Mouse (Mus musculus): Measurements from ENCODE around the gene Gdf10. TPM values are rescaled to one million over a fixed set of nuclear protein-coding genes. Genes with fewer than 3 reads are reported as not detected.

The Gdf10 gene
- polyA plus RNA-seq, 1 experiment from 2014 or later: 0.88 TPM

GRCm38 (mm10) chr14:33956055-33956454 lies 32.7 kb downstream of the Gdf10 start:
- ATAC-seq (ENCODE audit: low FRiP score, low TSS enrichment): no peak
- no peak overlapping the region for H3K4me2 ChIP-seq (replicated peaks; ENCODE audit: low read depth, low read length)

GRCm38 (mm10) chr14:33958186-33958585 lies 34.8 kb downstream of the Gdf10 start:
- Histone ChIP-seq H3K9me3 (ENCODE audit: control insufficient read depth, low read length) (no peaks in the 10 kb centered on the region), H3K9ac (ENCODE audit: low read depth, low read length) (no peak overlapping the region), H3K4me2 (replicated peaks; ENCODE audit: low read depth, low read length) (no peak overlapping the region), H3K27ac (ENCODE audit: low read depth, low read length) (no peak overlapping the region), H3K4me3 (ENCODE audit: low read length) (no peak overlapping the region), H3K27me3 (ENCODE audit: control insufficient read depth, insufficient read depth, low read length) (no peaks in the 10 kb centered on the region), H3K36me3 (ENCODE audit: control insufficient read depth, insufficient read depth, low read length) (no peaks in the 10 kb centered on the region), H3K4me1 (ENCODE audit: control insufficient read depth, insufficient read depth, low read length) (no peaks in the 10 kb centered on the region)
- WGBS: 85% methylated on average over 4 of the region's 4 CpGs
- no peak for ATAC-seq (ENCODE audit: low FRiP score, low TSS enrichment)

More at GRCm38 (mm10) chr14:33956055-33956454, 32.7 kb downstream of the Gdf10 start:
- Histone ChIP-seq H3K4me1 (ENCODE audit: control insufficient read depth, insufficient read depth, low read length) (no peaks in the 10 kb centered on the region), H3K27me3 (ENCODE audit: control insufficient read depth, insufficient read depth, low read length) (no peaks in the 10 kb centered on the region), H3K9me3 (ENCODE audit: control insufficient read depth, low read length) (no peaks in the 10 kb centered on the region), H3K27ac (ENCODE audit: low read depth, low read length) (no peak overlapping the region), H3K9ac (ENCODE audit: low read depth, low read length) (no peak overlapping the region), H3K4me3 (ENCODE audit: low read length) (no peak overlapping the region), H3K36me3 (ENCODE audit: control insufficient read depth, insufficient read depth, low read length) (no peaks in the 10 kb centered on the region)
- 82% methylated on average over 13 of the region's 13 CpGs for WGBS

- ATAC-seq (ENCODE audit: low FRiP score, low TSS enrichment): no peak
- Histone ChIP-seq H3K9me3 (ENCODE audit: control insufficient read depth, low read length) (no peaks in the 10 kb centered on the region), H3K4me2 (replicated peaks; ENCODE audit: low read depth, low read length) (no peak overlapping the region), H3K9ac (ENCODE audit: low read depth, low read length) (no peak overlapping the region), H3K36me3 (ENCODE audit: control insufficient read depth, insufficient read depth, low read length) (no peaks in the 10 kb centered on the region), H3K27ac (ENCODE audit: low read depth, low read length) (no peak overlapping the region), H3K4me3 (ENCODE audit: low read length) (no peak overlapping the region), H3K27me3 (ENCODE audit: control insufficient read depth, insufficient read depth, low read length) (no peaks in the 10 kb centered on the region), H3K4me1 (ENCODE audit: control insufficient read depth, insufficient read depth, low read length) (no peaks in the 10 kb centered on the region)
- 67% methylated on average over 3 of the region's 3 CpGs for WGBS
These were observed 35.5 kb downstream of the Gdf10 start for GRCm38 (mm10) chr14:33958841-33959240.

GRCm38 (mm10) chr14:33959341-33959740 lies 36.0 kb downstream of the Gdf10 start:
- Histone ChIP-seq H3K9ac (ENCODE audit: low read depth, low read length) (no peak overlapping the region), H3K36me3 (ENCODE audit: control insufficient read depth, insufficient read depth, low read length) (no peaks in the 10 kb centered on the region), H3K9me3 (ENCODE audit: control insufficient read depth, low read length) (no peaks in the 10 kb centered on the region), H3K27me3 (ENCODE audit: control insufficient read depth, insufficient read depth, low read length) (no peaks in the 10 kb centered on the region), H3K4me2 (replicated peaks; ENCODE audit: low read depth, low read length) (no peak overlapping the region), H3K27ac (ENCODE audit: low read depth, low read length) (no peak overlapping the region), H3K4me1 (ENCODE audit: control insufficient read depth, insufficient read depth, low read length) (no peaks in the 10 kb centered on the region), H3K4me3 (ENCODE audit: low read length) (no peak overlapping the region)
- ATAC-seq (ENCODE audit: low FRiP score, low TSS enrichment): no peak
- 11% methylated on average over 9 of the region's 9 CpGs for whole genome bisulfite sequencing

GRCm38 (mm10) chr14:33965675-33966074 lies 42.3 kb downstream of the Gdf10 start:
- no peaks in the 10 kb centered on the region for H3K36me3 ChIP-seq (ENCODE audit: control insufficient read depth, insufficient read depth, low read length)
- WGBS: 66% methylated on average over 7 of the region's 7 CpGs
- no peak overlapping the region for H3K4me2 ChIP-seq (replicated peaks; ENCODE audit: low read depth, low read length)
- H3K4me3 ChIP-seq (ENCODE audit: low read length): no peak overlapping the region
- no peak for ATAC-seq (ENCODE audit: low FRiP score, low TSS enrichment)
- no peaks in the 10 kb centered on the region for H3K4me1 ChIP-seq (ENCODE audit: control insufficient read depth, insufficient read depth, low read length)
- H3K9me3 ChIP-seq (ENCODE audit: control insufficient read depth, low read length): no peaks in the 10 kb centered on the region
- H3K9ac ChIP-seq (ENCODE audit: low read depth, low read length): no peak overlapping the region
- H3K27me3 ChIP-seq (ENCODE audit: control insufficient read depth, insufficient read depth, low read length): no peaks in the 10 kb centered on the region
- no peak overlapping the region for H3K27ac ChIP-seq (ENCODE audit: low read depth, low read length)

GRCm38 (mm10) chr14:33972679-33973078 lies 49.3 kb downstream of the Gdf10 start:
- H3K36me3 ChIP-seq (ENCODE audit: control insufficient read depth, insufficient read depth, low read length): no peaks in the 10 kb centered on the region
- H3K9me3 ChIP-seq (ENCODE audit: control insufficient read depth, low read length): no peaks in the 10 kb centered on the region
- H3K27ac ChIP-seq (ENCODE audit: low read depth, low read length): no peak overlapping the region
- WGBS: 46% methylated on average over 7 of the region's 7 CpGs
- no peak for ATAC-seq (ENCODE audit: low FRiP score, low TSS enrichment)
- no peak overlapping the region for H3K9ac ChIP-seq (ENCODE audit: low read depth, low read length)
- no peaks in the 10 kb centered on the region for H3K4me1 ChIP-seq (ENCODE audit: control insufficient read depth, insufficient read depth, low read length)
- H3K27me3 ChIP-seq (ENCODE audit: control insufficient read depth, insufficient read depth, low read length): no peaks in the 10 kb centered on the region
- H3K4me3 ChIP-seq (ENCODE audit: low read length): no peak overlapping the region
- no peak overlapping the region for H3K4me2 ChIP-seq (replicated peaks; ENCODE audit: low read depth, low read length)

- H3K4me1 ChIP-seq (ENCODE audit: control insufficient read depth, insufficient read depth, low read length): no peaks in the 10 kb centered on the region
- peaks cover 11% of the 10 kb centered on the region; the same call in 1 of the 2 replicates for H3K27me3 ChIP-seq (ENCODE audit: control insufficient read depth, insufficient read depth, low read length)
- H3K27ac ChIP-seq (ENCODE audit: low read depth, low read length): no peak overlapping the region
- ATAC-seq (ENCODE audit: low FRiP score, low TSS enrichment): no peak
- no peak overlapping the region for H3K4me2 ChIP-seq (replicated peaks; ENCODE audit: low read depth, low read length)
- 68% methylated on average over 5 of the region's 5 CpGs for WGBS
- H3K9ac ChIP-seq (ENCODE audit: low read depth, low read length): no peak overlapping the region
- no peaks in the 10 kb centered on the region for H3K9me3 ChIP-seq (ENCODE audit: control insufficient read depth, low read length)
- no peaks in the 10 kb centered on the region for H3K36me3 ChIP-seq (ENCODE audit: control insufficient read depth, insufficient read depth, low read length)
- H3K4me3 ChIP-seq (ENCODE audit: low read length): no peak overlapping the region
These were observed 51.4 kb downstream of the Gdf10 start for GRCm38 (mm10) chr14:33974752-33975151.

GRCm38 (mm10) chr14:33977748-33978147 lies 54.4 kb downstream of the Gdf10 start:
- ATAC-seq (ENCODE audit: low FRiP score, low TSS enrichment): no peak
- Histone ChIP-seq H3K27me3 (ENCODE audit: control insufficient read depth, insufficient read depth, low read length) (peaks cover 11% of the 10 kb centered on the region; the same call in 1 of the 2 replicates), H3K4me3 (ENCODE audit: low read length) (no peak overlapping the region), H3K4me1 (ENCODE audit: control insufficient read depth, insufficient read depth, low read length) (no peaks in the 10 kb centered on the region), H3K36me3 (ENCODE audit: control insufficient read depth, insufficient read depth, low read length) (no peaks in the 10 kb centered on the region), H3K27ac (ENCODE audit: low read depth, low read length) (no peak overlapping the region), H3K9me3 (ENCODE audit: control insufficient read depth, low read length) (no peaks in the 10 kb centered on the region), H3K9ac (ENCODE audit: low read depth, low read length) (no peak overlapping the region), H3K4me2 (replicated peaks; ENCODE audit: low read depth, low read length) (no peak overlapping the region; the same call in 1 of the 2 replicates)
- WGBS: 44% methylated on average over 7 of the region's 7 CpGs

- Histone ChIP-seq H3K27ac (ENCODE audit: low read depth, low read length) (no peak within 1 kb of the TSS), H3K4me2 (replicated peaks; ENCODE audit: low read depth, low read length) (peak within 1 kb of the TSS; percentile 65), H3K27me3 (ENCODE audit: control insufficient read depth, insufficient read depth, low read length) (peaks cover 11% of the 10 kb centered on the region; the same call in 1 of the 2 replicates), H3K4me3 (ENCODE audit: low read length) (peak within 1 kb of the TSS; percentile 36), H3K9ac (ENCODE audit: low read depth, low read length) (peak within 1 kb of the TSS; percentile 23; the same call in 1 of the 2 replicates), H3K9me3 (ENCODE audit: control insufficient read depth, low read length) (no peaks in the 10 kb centered on the region), H3K4me1 (ENCODE audit: control insufficient read depth, insufficient read depth, low read length) (no peaks in the 10 kb centered on the region), H3K36me3 (ENCODE audit: control insufficient read depth, insufficient read depth, low read length) (no peaks in the 10 kb centered on the region)
- ATAC-seq (ENCODE audit: low FRiP score, low TSS enrichment): peak; percentile 80
- 2% methylated on average over 25 of the region's 25 CpGs for WGBS
These were observed 55.2 kb downstream of the Gdf10 start, which contains the start of gene Zfp488 for GRCm38 (mm10) chr14:33978604-33979059. Zfp488 (minus strand) TSS chr14:33978764.

All from kidney, embryonic 14.5 days (tissue).